12 mouse cellular contexts compared by ENCODE assay signal in genomic region chr13:54035541-54035940, GRCm38 (mm10). TPM values are rescaled to one million over a fixed set of nuclear protein-coding genes. Genes with fewer than 3 reads are reported as not detected.
A peak's percentile ranks its signal among the peaks of the same experiment; 100 is the strongest.
DNase-seq lines count a peak whose midpoint lies in the region; ATAC-seq and TF ChIP-seq lines count a peak whose summit lies in the region.
"Had no signal": no experiment of that assay in that cellular context is flagged by ENCODE, and none has a peak within 500 bp of the region (broad histone marks: within the 10 kb centered on the region; RNA-seq: fewer than 3 reads in every experiment).

No protein-coding gene starts in this region.

- H3K4me1 ChIP-seq in kidney, postnatal 0 days (replicated peaks; ENCODE audit: insufficient read depth, low read length): no peaks in the 10 kb centered on the region

- WGBS in kidney, postnatal 0 days: 79% methylated on average over 1 of the region's 1 CpGs

- no peaks in the 10 kb centered on the region for H3K36me3 ChIP-seq in kidney, postnatal 0 days (ENCODE audit: insufficient read depth, low read length)

- no peaks in the 10 kb centered on the region for H3K9me3 ChIP-seq in kidney, postnatal 0 days (replicated peaks; ENCODE audit: low read length)

- no peak overlapping the region for H3K9ac ChIP-seq in kidney, postnatal 0 days (ENCODE audit: low read depth, low read length)

- no peak overlapping the region for H3K4me3 ChIP-seq in kidney, postnatal 0 days (replicated peaks; ENCODE audit: low read depth, low read length)

- peak; percentile 54 for TF ChIP-seq CTCF in kidney, postnatal 0 days (IDR thresholded peaks at IDR 0.05; ENCODE audit: low read depth)
- peak; percentile 29; the same call in 1 of the 2 replicates for TF ChIP-seq CTCF in brain, embryonic 14.5 days (IDR thresholded peaks at IDR 0.05; ENCODE audit: borderline replicate concordance, extremely low read depth, insufficient read depth, insufficient read length)

- H3K27ac ChIP-seq in kidney, postnatal 0 days: no peak overlapping the region

- no peak for TF ChIP-seq POLR2A in brain, embryonic 14.5 days (IDR thresholded peaks at IDR 0.05; ENCODE audit: borderline replicate concordance, extremely low read depth, insufficient read depth, insufficient read length, poor library complexity, severe bottlenecking)

- H3K4me2 ChIP-seq in kidney, postnatal 0 days (ENCODE audit: low read length): no peak overlapping the region

- no peak for DNase-seq in kidney, postnatal 0 days (ENCODE audit: low spot score)
- no peak for DNase-seq in kidney, adult 11 months
- peak; percentile 36 for DNase-seq in 3T3-L1 (ENCODE audit: low read depth, low spot score)
- DNase-seq in 416B (ENCODE audit: low read depth): peak; percentile 54
- no peak for DNase-seq in brain, embryonic 14.5 days (ENCODE audit: low read depth)
- no peak for DNase-seq in right cerebral cortex, postnatal 14 days
- no peak for DNase-seq in yolk sac, embryonic 10.5 days (ENCODE audit: low spot score)
- no peak for DNase-seq in frontal cortex, postnatal 14 days (ENCODE audit: low spot score in 2 of 2)
- DNase-seq: adrenal gland, postnatal 36 days; gastrocnemius, postnatal 25 days; right cerebral cortex, postnatal 4 days had no signal

- no peak for ATAC-seq in kidney, postnatal 0 days (replicated peaks; ENCODE audit: low FRiP score, low read depth)

- no peaks in the 10 kb centered on the region for H3K27me3 ChIP-seq in kidney, postnatal 0 days (ENCODE audit: insufficient read depth, low read length)

RNA-seq across cellular contexts. Expression of gene Drd1, which starts 20.0 kb away (rescaled TPM):
- polyA plus RNA-seq in kidney, postnatal 0 days (2015; fragmentation: Nextera tagmentation; extraction: Ambion mirVana): 0.14 and 0.33 TPM in 2 replicates
- polyA plus RNA-seq in brain, embryonic 14.5 days (2012; rRNA removed): 1.2 and 1.6 TPM in 2 replicates
- polyA plus RNA-seq: liver, embryonic 16.5 days had no signal

RNA-seq across cellular contexts. Expression of gene Sfxn1, which starts 36.1 kb away (rescaled TPM):
- polyA plus RNA-seq in kidney, postnatal 0 days (2015; fragmentation: Nextera tagmentation; extraction: Ambion mirVana): 106 and 117 TPM in 2 replicates
- polyA plus RNA-seq in brain, embryonic 14.5 days (2012; rRNA removed): 49.1 and 62.2 TPM in 2 replicates

Comparison
In these comparisons a context has a peak if more than half of its experiments do, and no peak if none do; other contexts are left out.
1. DNase-seq: peak in 3T3-L1 (single experiment) and 416B (single experiment); none in kidney, postnatal 0 days (single experiment), kidney, adult 11 months (single experiment), brain, embryonic 14.5 days (single experiment), right cerebral cortex, postnatal 14 days (single experiment), yolk sac, embryonic 10.5 days (single experiment) and frontal cortex, postnatal 14 days (0 of 2).